Mouse (Mus musculus) ES-E14 (cell line): ENCODE data around the gene Robo2.

Source experiments
- CHD2 ChIP-seq: IDR thresholded peaks from 2 replicates; pipeline ENCODE4 v1.6.1; 2014; ENCODE audit warnings: mild to moderate bottlenecking, low read depth, low read length, inconsistent platforms
- HCFC1 ChIP-seq: IDR thresholded peaks from 2 replicates; pipeline ENCODE4 v1.6.1; 2012; ENCODE audit warnings: low read length, inconsistent platforms, borderline replicate concordance; ENCODE audit not compliant: insufficient read depth
- MAFK ChIP-seq: IDR thresholded peaks from 2 replicates; pipeline ENCODE4 v1.6.1; 2014; ENCODE audit warnings: mild to moderate bottlenecking, low read depth, low read length, inconsistent platforms; ENCODE audit not compliant: insufficient read depth
- ZC3H11A ChIP-seq: IDR thresholded peaks from 2 replicates; pipeline ENCODE4 v1.6.1; 2012; ENCODE audit warnings: low read depth, mild to moderate bottlenecking, inconsistent platforms, low read length, borderline replicate concordance

- TF ChIP-seq HCFC1 (no peak), MAFK (no peak), CHD2 (no peak), ZC3H11A (no peak)
These were observed 194.7 kb downstream of the Robo2 start for GRCm38 (mm10) chr16:74216879-74217415.
